Mouse (Mus musculus): ENCODE measurements at regions not wholly inside any gene's neighbourhood (a gene's known extent, or its start where the extent isn't known, plus 50 kb on each side); places are given as distances from the start of the nearest gene placed in this dataset.

DNA sequence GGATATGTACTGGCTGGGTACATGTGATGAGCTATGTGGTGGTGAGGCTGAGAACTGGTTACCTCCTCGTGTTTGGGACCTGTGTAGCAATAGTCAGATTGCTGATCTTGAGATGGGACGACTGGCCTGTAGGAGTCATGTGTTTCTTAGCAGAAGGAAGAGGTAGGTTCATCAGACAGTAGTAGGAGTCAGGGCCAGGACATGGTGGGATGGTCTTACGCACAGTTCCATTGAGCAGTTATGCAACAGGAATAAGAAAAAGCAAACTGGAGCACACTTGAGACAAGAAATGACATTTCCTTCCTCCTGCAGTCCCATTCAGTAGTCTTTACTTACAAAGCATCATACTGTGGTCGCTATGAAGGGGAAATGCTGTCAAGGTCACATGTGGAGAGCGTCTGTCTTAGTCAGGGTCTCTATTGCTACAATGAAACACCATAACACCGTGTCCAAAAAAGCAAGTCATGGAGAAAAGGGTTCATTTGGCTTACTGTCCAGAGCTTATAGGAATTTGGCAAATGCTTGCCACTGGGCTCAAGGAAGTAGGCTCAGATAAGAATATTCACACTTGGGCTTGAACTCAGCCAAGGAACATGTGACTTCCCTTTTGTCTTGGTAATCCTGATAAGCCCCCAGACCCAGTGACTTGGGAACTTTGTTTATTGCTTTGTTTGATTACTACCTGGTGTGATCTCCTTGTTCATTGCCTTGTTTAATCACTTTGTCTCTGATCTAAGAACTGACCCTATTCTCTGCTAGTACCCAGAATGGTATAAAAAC lies 72.0 kb downstream of the Tnfaip3 start:
- Histone ChIP-seq H3K27ac (ENCODE audit: insufficient read depth, low read depth, low read length) (peak overlapping the region; percentile 84), H3K4me3 (ENCODE audit: insufficient read depth, low read length) (no peak overlapping the region), H3K4me1 (ENCODE audit: control insufficient read depth, insufficient read depth, low read length) (peaks cover 23% of the 10 kb centered on the region)
- no peak for TF ChIP-seq CTCF (IDR thresholded peaks at IDR 0.05; ENCODE audit: low read depth, low read length)
- TF ChIP-seq POLR2A (IDR thresholded peaks at IDR 0.05; ENCODE audit: borderline replicate concordance, low read depth, low read length) = no peak

DNA sequence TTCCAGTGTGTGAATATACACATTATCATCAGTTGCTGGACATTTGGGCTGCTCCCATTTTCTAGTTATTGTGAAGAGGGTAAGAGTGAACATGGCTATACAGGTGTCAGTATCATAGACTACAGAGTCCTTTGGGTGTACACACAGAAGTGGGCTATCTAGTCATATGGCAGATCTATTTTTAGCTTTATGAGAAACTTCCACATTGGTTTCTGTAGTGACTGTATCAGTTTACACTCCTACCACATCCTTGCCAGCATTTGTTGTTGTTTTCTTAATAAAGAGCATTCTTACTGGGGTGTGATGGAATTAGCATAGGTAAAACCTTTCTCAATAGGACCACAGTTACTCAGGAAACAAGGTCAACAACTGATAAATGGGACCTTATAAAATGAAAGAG lies 68.7 kb downstream of the Tnfaip3 start:
- H3K4me3 ChIP-seq (ENCODE audit: insufficient read depth, low read length) = no peak overlapping the region
- peaks cover 19% of the 10 kb centered on the region for H3K4me1 ChIP-seq (ENCODE audit: control insufficient read depth, insufficient read depth, low read length)
- H3K27ac ChIP-seq (ENCODE audit: insufficient read depth, low read depth, low read length) = no peak overlapping the region
- no peak for TF ChIP-seq POLR2A (IDR thresholded peaks at IDR 0.05; ENCODE audit: borderline replicate concordance, low read depth, low read length)
- TF ChIP-seq CTCF (IDR thresholded peaks at IDR 0.05; ENCODE audit: low read depth, low read length) = no peak
